In genomic region chr12:31172451-31173318, GRCm38 (mm10) we compare ENCODE assay signal across 18 mouse cellular contexts.
DNase-seq lines count a peak whose midpoint lies in the region; ATAC-seq and TF ChIP-seq lines count a peak whose summit lies in the region.
"Had no signal": no experiment of that assay in that cellular context is flagged by ENCODE, and none has a peak within 500 bp of the region (broad histone marks: within the 10 kb centered on the region; RNA-seq: fewer than 3 reads in every experiment).

No protein-coding gene starts in this region.

- no peak for TF ChIP-seq CTCF in intestine, postnatal 0 days (IDR thresholded peaks at IDR 0.05; ENCODE audit: low read depth)

- no peak for DNase-seq in lung, postnatal 14 days
- no peak for DNase-seq in embryonic facial prominence, embryonic 14.5 days (ENCODE audit: low spot score)
- DNase-seq in lung, postnatal 36 days: peak; percentile 54
- DNase-seq in urinary bladder, postnatal 4 days (ENCODE audit: low spot score in 2 of 2): no peak
- DNase-seq: adrenal gland, postnatal 14 days; cerebellum, adult 9-11 months; gastrocnemius, postnatal 25 days; right cerebral cortex, adult 18-20 months; spleen, adult 18-20 months had no signal

- no peaks in the 10 kb centered on the region for H3K9me3 ChIP-seq in intestine, postnatal 0 days (ENCODE audit: control insufficient read depth)
- H3K9me3 ChIP-seq in intestine, embryonic 16.5 days (ENCODE audit: control insufficient read depth, low read length): no peaks in the 10 kb centered on the region
- no peaks in the 10 kb centered on the region for H3K9me3 ChIP-seq in lung, embryonic 15.5 days
- H3K9me3 ChIP-seq in embryonic facial prominence, embryonic 14.5 days (ENCODE audit: control insufficient read depth, low read length): peaks cover 7% of the 10 kb centered on the region; the same call in 1 of the 2 replicates
- H3K9me3 ChIP-seq: forebrain, embryonic 13.5 days; G1E; liver, embryonic 15.5 days had no signal

- H3K4me1 ChIP-seq in intestine, postnatal 0 days (replicated peaks; ENCODE audit: control insufficient read depth, insufficient read depth, low read length): no peaks in the 10 kb centered on the region
- H3K4me1 ChIP-seq in intestine, embryonic 16.5 days (ENCODE audit: control insufficient read depth, insufficient read depth, low read length): 0 out of 2 replicates have a peak, but pooled peaks cover 7% of the 10 kb centered on the region
- H3K4me1 ChIP-seq in lung, embryonic 15.5 days: peaks cover 26% of the 10 kb centered on the region
- H3K4me1 ChIP-seq in embryonic facial prominence, embryonic 14.5 days (ENCODE audit: control insufficient read depth, insufficient read depth, low read length): peaks cover 11% of the 10 kb centered on the region; the same call in 1 of the 2 replicates
- H3K4me1 ChIP-seq: forebrain, embryonic 13.5 days; liver, embryonic 15.5 days had no signal

- 57% methylated on average over 4 of the region's 4 CpGs for WGBS in intestine, postnatal 0 days
- 79% methylated on average over 4 of the region's 4 CpGs for WGBS in intestine, embryonic 16.5 days
- WGBS in lung, embryonic 15.5 days: 77% methylated on average over 4 of the region's 4 CpGs
- 61% methylated on average over 4 of the region's 4 CpGs for WGBS in embryonic facial prominence, embryonic 14.5 days

- no peak overlapping the region for H3K27ac ChIP-seq in intestine, postnatal 0 days (ENCODE audit: low read depth, low read length)
- no peak overlapping the region for H3K27ac ChIP-seq in intestine, embryonic 16.5 days (ENCODE audit: low read length)
- peak overlapping the region; percentile 76 for H3K27ac ChIP-seq in lung, embryonic 15.5 days
- H3K27ac ChIP-seq in embryonic facial prominence, embryonic 14.5 days (replicated peaks; ENCODE audit: low read depth, low read length): peak overlapping the region; percentile 44; the same call in 1 of the 2 replicates
- H3K27ac ChIP-seq: forebrain, embryonic 13.5 days; hindbrain, postnatal 0 days; kidney, postnatal 0 days; liver, embryonic 15.5 days had no signal

- no peaks in the 10 kb centered on the region for H3K36me3 ChIP-seq in intestine, postnatal 0 days (ENCODE audit: control insufficient read depth, insufficient read depth)
- H3K36me3 ChIP-seq in intestine, embryonic 16.5 days (ENCODE audit: control insufficient read depth, insufficient read depth, low read length): no peaks in the 10 kb centered on the region
- no peaks in the 10 kb centered on the region for H3K36me3 ChIP-seq in lung, embryonic 15.5 days
- no peaks in the 10 kb centered on the region for H3K36me3 ChIP-seq in embryonic facial prominence, embryonic 14.5 days (ENCODE audit: control insufficient read depth, insufficient read depth, low read length)
- H3K36me3 ChIP-seq: G1E; liver, embryonic 15.5 days had no signal

- H3K27me3 ChIP-seq in intestine, postnatal 0 days (replicated peaks; ENCODE audit: control insufficient read depth, insufficient read depth, low read length): no peaks in the 10 kb centered on the region
- no peaks in the 10 kb centered on the region for H3K27me3 ChIP-seq in intestine, embryonic 16.5 days (replicated peaks; ENCODE audit: control insufficient read depth, insufficient read depth, low read length)
- no peaks in the 10 kb centered on the region for H3K27me3 ChIP-seq in lung, embryonic 15.5 days
- no peaks in the 10 kb centered on the region for H3K27me3 ChIP-seq in embryonic facial prominence, embryonic 14.5 days (replicated peaks; ENCODE audit: control insufficient read depth, insufficient read depth, low read length)
- H3K27me3 ChIP-seq: forebrain, embryonic 13.5 days; liver, embryonic 15.5 days had no signal

- H3K4me2 ChIP-seq in intestine, postnatal 0 days (replicated peaks; ENCODE audit: low read depth): no peak overlapping the region
- no peak overlapping the region for H3K4me2 ChIP-seq in intestine, embryonic 16.5 days (ENCODE audit: low read depth, low read length)
- H3K4me2 ChIP-seq in lung, embryonic 15.5 days: no peak overlapping the region
- no peak overlapping the region for H3K4me2 ChIP-seq in embryonic facial prominence, embryonic 14.5 days (ENCODE audit: low read depth, low read length)
- H3K4me2 ChIP-seq: forebrain, embryonic 13.5 days; liver, embryonic 15.5 days had no signal

- no peak overlapping the region for H3K4me3 ChIP-seq in intestine, postnatal 0 days (ENCODE audit: low read depth, low read length)
- no peak overlapping the region for H3K4me3 ChIP-seq in intestine, embryonic 16.5 days (ENCODE audit: low read length)
- H3K4me3 ChIP-seq in lung, embryonic 15.5 days: no peak overlapping the region
- H3K4me3 ChIP-seq in embryonic facial prominence, embryonic 14.5 days (ENCODE audit: low read depth, low read length): no peak overlapping the region
- H3K4me3 ChIP-seq: forebrain, embryonic 13.5 days; liver, embryonic 15.5 days had no signal

- ATAC-seq in intestine, postnatal 0 days: peak; percentile 72
- no peak for ATAC-seq in intestine, embryonic 16.5 days
- no peak for ATAC-seq in lung, embryonic 15.5 days (ENCODE audit: borderline replicate concordance, extremely low read depth, low FRiP score, low TSS enrichment)
- no peak for ATAC-seq in embryonic facial prominence, embryonic 14.5 days (ENCODE audit: low read depth)
- ATAC-seq: CD4-positive, CD25-positive, alpha-beta regulatory T cell, adult 4 months; forebrain, embryonic 13.5 days; hindbrain, postnatal 0 days had no signal

- no peak overlapping the region for H3K9ac ChIP-seq in intestine, postnatal 0 days (ENCODE audit: low read depth, low read length)
- H3K9ac ChIP-seq in intestine, embryonic 16.5 days (ENCODE audit: low read depth, low read length): no peak overlapping the region
- H3K9ac ChIP-seq in lung, embryonic 15.5 days: no peak overlapping the region
- no peak overlapping the region for H3K9ac ChIP-seq in embryonic facial prominence, embryonic 14.5 days (ENCODE audit: low read depth, low read length)
- H3K9ac ChIP-seq: forebrain, embryonic 13.5 days; liver, embryonic 15.5 days had no signal

Comparison
In these comparisons a context has a peak if more than half of its experiments do, and no peak if none do; other contexts are left out.
1. H3K27ac ChIP-seq: peak in lung, embryonic 15.5 days (single experiment) and embryonic facial prominence, embryonic 14.5 days (single experiment); none in intestine, postnatal 0 days (single experiment) and intestine, embryonic 16.5 days (single experiment).